Mouse (Mus musculus): ENCODE results near the gene Car3. TPM values are rescaled to one million over a fixed set of nuclear protein-coding genes. Genes with fewer than 3 reads are reported as not detected.

Car3 gene
- polyA plus RNA-seq, 1 experiment from 2014 or later: 4.6 TPM

Other genes with a start within 250 kb of the Car3 start
- gene Car13, start 221.8 kb upstream of the Car3 start, polyA plus RNA-seq (2015; fragmentation: Nextera tagmentation; extraction: Ambion mirVana): 16.2 and 16.6 TPM in 2 replicates
- gene Car1, start 55.1 kb upstream of the Car3 start, polyA plus RNA-seq (2015; fragmentation: Nextera tagmentation; extraction: Ambion mirVana): 0.46 and 0.66 TPM in 2 replicates
- gene Car2, start 22.8 kb downstream of the Car3 start, polyA plus RNA-seq (2015; fragmentation: Nextera tagmentation; extraction: Ambion mirVana): 56.2 and 69.8 TPM in 2 replicates